Mouse (Mus musculus): ENCODE data around the gene R3hdm4. TPM values are rescaled to one million over a fixed set of nuclear protein-coding genes. Genes with fewer than 3 reads are reported as not detected.
A peak's percentile ranks its signal among the peaks of the same experiment; 100 is the strongest.

The R3hdm4 gene
- polyA plus RNA-seq, 1 experiment from 2014 or later = 175 TPM

GRCm38 (mm10) chr10:79877757-79878156, 43.3 kb downstream of the R3hdm4 start:
- DNase-seq (ENCODE audit: low spot score) = no peak
- no peak overlapping the region for H3K27ac ChIP-seq (ENCODE audit: low read depth, low read length)
- 56% methylated on average over 12 of the region's 12 CpGs for WGBS
- H3K9me3 ChIP-seq (replicated peaks; ENCODE audit: control insufficient read depth, low read length) = no peaks in the 10 kb centered on the region
- no peaks in the 10 kb centered on the region for H3K36me3 ChIP-seq (ENCODE audit: control insufficient read depth, insufficient read depth, low read length)
- H3K4me3 ChIP-seq (ENCODE audit: low read depth, low read length) = no peak overlapping the region
- ATAC-seq = no peak
- no peak overlapping the region for H3K4me2 ChIP-seq (ENCODE audit: low read length)
- H3K27me3 ChIP-seq (replicated peaks; ENCODE audit: control insufficient read depth, insufficient read depth, low read length) = 0 out of 2 replicates have a peak, but pooled peaks cover 9% of the 10 kb centered on the region
- H3K4me1 ChIP-seq (ENCODE audit: control insufficient read depth, insufficient read depth, low read length) = peaks cover 11% of the 10 kb centered on the region
- no peak overlapping the region for H3K9ac ChIP-seq (ENCODE audit: low read length)

GRCm38 (mm10) chr10:79877174-79877573, 43.8 kb downstream of the R3hdm4 start:
- DNase-seq (ENCODE audit: low spot score) (no peak), ATAC-seq (no peak)
- H3K36me3 ChIP-seq (ENCODE audit: control insufficient read depth, insufficient read depth, low read length) = no peaks in the 10 kb centered on the region
- H3K4me2 ChIP-seq (ENCODE audit: low read length) = no peak overlapping the region
- peaks cover 10% of the 10 kb centered on the region for H3K4me1 ChIP-seq (ENCODE audit: control insufficient read depth, insufficient read depth, low read length)
- H3K9ac ChIP-seq (ENCODE audit: low read length) = no peak overlapping the region
- WGBS = 56% methylated on average over 1 of the region's 1 CpGs
- 0 out of 2 replicates have a peak, but pooled peaks cover 3% of the 10 kb centered on the region for H3K27me3 ChIP-seq (replicated peaks; ENCODE audit: control insufficient read depth, insufficient read depth, low read length)
- no peak overlapping the region for H3K27ac ChIP-seq (ENCODE audit: low read depth, low read length)
- no peak overlapping the region for H3K4me3 ChIP-seq (ENCODE audit: low read depth, low read length)
- no peaks in the 10 kb centered on the region for H3K9me3 ChIP-seq (replicated peaks; ENCODE audit: control insufficient read depth, low read length)

- peak within 1 kb of the TSS; percentile 85 for H3K4me3 ChIP-seq (ENCODE audit: low read depth, low read length)
- ATAC-seq = peak; percentile 93
- no peaks in the 10 kb centered on the region for H3K9me3 ChIP-seq (replicated peaks; ENCODE audit: control insufficient read depth, low read length)
- no peaks in the 10 kb centered on the region for H3K27me3 ChIP-seq (replicated peaks; ENCODE audit: control insufficient read depth, insufficient read depth, low read length)
- peak within 1 kb of the TSS; percentile 74 for H3K4me2 ChIP-seq (ENCODE audit: low read length)
- H3K27ac ChIP-seq (ENCODE audit: low read depth, low read length) = peak within 1 kb of the TSS; percentile 97
- DNase-seq (ENCODE audit: low spot score) = peak; percentile 89
- H3K4me1 ChIP-seq (ENCODE audit: control insufficient read depth, insufficient read depth, low read length) = peaks cover 14% of the 10 kb centered on the region
- WGBS = 0% methylated on average over 51 of the region's 57 CpGs
- H3K36me3 ChIP-seq (ENCODE audit: control insufficient read depth, insufficient read depth, low read length) = peaks cover 24% of the 10 kb centered on the region
- H3K9ac ChIP-seq (ENCODE audit: low read length) = peak within 1 kb of the TSS; percentile 98
Observed at GRCm38 (mm10) chr10:79874290-79874862, 46.6 kb downstream of the R3hdm4 start, which contains the start of the genes Prtn3 and Plppr3. Prtn3 (plus strand) TSS chr10:79874476. Plppr3 (minus strand) TSS chr10:79874634.

DNA sequence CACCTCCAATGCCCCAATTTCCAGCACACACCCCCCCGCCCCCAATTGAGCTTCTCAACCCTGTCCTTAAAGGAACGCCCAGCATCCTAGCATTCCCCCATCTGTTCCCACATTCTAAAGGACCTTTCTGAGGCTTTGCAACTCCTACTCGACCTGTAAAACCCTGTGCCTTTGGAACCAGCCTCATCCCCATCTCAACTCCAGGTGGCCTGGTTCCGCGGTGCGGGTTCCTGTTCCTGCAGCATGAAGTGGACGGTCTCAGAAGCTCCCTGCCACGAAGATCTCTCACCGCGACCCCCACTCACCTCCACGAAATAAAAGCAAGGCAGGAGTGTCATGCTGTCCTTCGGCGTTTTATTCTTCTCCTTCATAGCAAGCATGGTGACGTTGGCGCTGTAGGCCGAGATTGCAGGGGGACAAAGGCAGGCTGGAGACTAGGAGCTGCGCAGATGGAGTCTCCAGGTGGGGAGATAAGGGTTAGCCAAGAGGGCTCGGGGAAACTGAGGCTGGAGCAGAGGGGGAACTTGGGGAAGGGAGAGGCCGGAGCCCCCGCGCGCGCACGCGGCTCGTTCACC, 47.2 kb downstream of the R3hdm4 start:
- ATAC-seq = peak; percentile 54
- WGBS = under 1% methylated on average over 26 of the region's 26 CpGs
- DNase-seq (ENCODE audit: low spot score) = peak; percentile 46
- H3K27me3 ChIP-seq (replicated peaks; ENCODE audit: control insufficient read depth, insufficient read depth, low read length) = no peaks in the 10 kb centered on the region
- peak overlapping the region; percentile 98 for H3K9ac ChIP-seq (ENCODE audit: low read length)
- no peaks in the 10 kb centered on the region for H3K9me3 ChIP-seq (replicated peaks; ENCODE audit: control insufficient read depth, low read length)
- peaks cover 29% of the 10 kb centered on the region for H3K36me3 ChIP-seq (ENCODE audit: control insufficient read depth, insufficient read depth, low read length)
- peaks cover 17% of the 10 kb centered on the region for H3K4me1 ChIP-seq (ENCODE audit: control insufficient read depth, insufficient read depth, low read length)
- H3K4me2 ChIP-seq (ENCODE audit: low read length) = peak overlapping the region; percentile 74
- H3K4me3 ChIP-seq (ENCODE audit: low read depth, low read length) = peak overlapping the region; percentile 85
- peak overlapping the region; percentile 97 for H3K27ac ChIP-seq (ENCODE audit: low read depth, low read length)

DNA sequence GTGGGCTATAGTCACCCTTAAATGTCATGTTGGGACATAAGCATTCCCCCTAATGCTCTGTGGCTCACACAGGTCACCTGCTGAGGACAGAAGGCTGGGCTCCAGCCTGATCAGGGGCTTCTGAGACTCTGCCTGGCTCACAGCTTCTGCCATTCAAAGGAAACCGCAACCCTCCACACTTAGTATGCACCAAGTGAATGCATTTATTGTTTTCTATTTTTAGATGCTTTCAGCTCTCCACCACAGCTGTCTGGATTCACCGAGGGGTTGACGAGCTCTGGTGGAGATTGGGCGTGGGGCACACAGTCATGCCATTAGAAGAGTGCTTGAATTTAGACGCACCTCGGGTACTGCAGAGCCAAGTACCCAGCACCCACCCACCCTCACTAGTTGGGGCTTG, 47.7 kb downstream of the R3hdm4 start:
- Histone ChIP-seq H3K4me3 (ENCODE audit: low read depth, low read length) (peak overlapping the region; percentile 85), H3K36me3 (ENCODE audit: control insufficient read depth, insufficient read depth, low read length) (peaks cover 31% of the 10 kb centered on the region), H3K27ac (ENCODE audit: low read depth, low read length) (peak overlapping the region; percentile 97), H3K4me1 (ENCODE audit: control insufficient read depth, insufficient read depth, low read length) (peaks cover 17% of the 10 kb centered on the region), H3K27me3 (replicated peaks; ENCODE audit: control insufficient read depth, insufficient read depth, low read length) (no peaks in the 10 kb centered on the region), H3K9ac (ENCODE audit: low read length) (peak overlapping the region; percentile 98), H3K4me2 (ENCODE audit: low read length) (peak overlapping the region; percentile 74), H3K9me3 (replicated peaks; ENCODE audit: control insufficient read depth, low read length) (no peaks in the 10 kb centered on the region)
- DNase-seq (ENCODE audit: low spot score) (peak; percentile 61), ATAC-seq (peak; percentile 10; the same call in 1 of the 2 replicates)
- 2% methylated on average over 6 of the region's 6 CpGs for WGBS

GRCm38 (mm10) chr10:79872862-79873261, 48.1 kb downstream of the R3hdm4 start:
- Histone ChIP-seq H3K9ac (ENCODE audit: low read length) (peak overlapping the region; percentile 98), H3K9me3 (replicated peaks; ENCODE audit: control insufficient read depth, low read length) (no peaks in the 10 kb centered on the region), H3K27me3 (replicated peaks; ENCODE audit: control insufficient read depth, insufficient read depth, low read length) (no peaks in the 10 kb centered on the region), H3K4me3 (ENCODE audit: low read depth, low read length) (peak overlapping the region; percentile 85), H3K36me3 (ENCODE audit: control insufficient read depth, insufficient read depth, low read length) (peaks cover 31% of the 10 kb centered on the region), H3K4me2 (ENCODE audit: low read length) (peak overlapping the region; percentile 74), H3K4me1 (ENCODE audit: control insufficient read depth, insufficient read depth, low read length) (peaks cover 17% of the 10 kb centered on the region), H3K27ac (ENCODE audit: low read depth, low read length) (peak overlapping the region; percentile 97; the same call in 1 of the 2 replicates)
- DNase-seq (ENCODE audit: low spot score) (no peak), ATAC-seq (no peak)
- 48% methylated on average over 3 of the region's 3 CpGs for WGBS

DNA sequence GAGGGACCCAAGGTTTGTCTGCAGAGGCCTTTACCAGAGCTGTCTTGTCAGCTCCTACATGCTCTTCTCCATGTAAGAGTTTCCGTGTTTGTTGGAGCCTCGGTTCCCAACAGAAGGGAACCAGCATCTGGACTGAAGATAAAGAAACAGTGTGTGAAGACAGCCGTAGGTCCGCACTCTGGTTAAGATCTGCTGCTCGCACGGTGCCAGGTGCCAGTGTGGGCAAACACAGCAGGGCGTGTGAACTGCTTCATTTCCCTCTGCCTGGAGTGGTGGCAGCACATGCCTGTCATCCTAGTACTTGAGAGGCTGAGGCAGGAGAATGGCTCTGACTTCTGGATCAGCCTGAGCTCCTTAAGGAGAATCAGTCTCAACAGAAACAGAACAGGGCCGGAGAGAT, 49.2 kb downstream of the R3hdm4 start:
- ATAC-seq (no peak), DNase-seq (ENCODE audit: low spot score) (no peak)
- WGBS = 70% methylated on average over 8 of the region's 8 CpGs
- H3K9ac ChIP-seq (ENCODE audit: low read length) = 0 out of 2 replicates have a peak overlapping the region, but pooled peaks have one; percentile 17
- H3K4me3 ChIP-seq (ENCODE audit: low read depth, low read length) = peak overlapping the region; percentile 5; the same call in 1 of the 2 replicates
- H3K4me2 ChIP-seq (ENCODE audit: low read length) = peak overlapping the region; percentile 74
- H3K36me3 ChIP-seq (ENCODE audit: control insufficient read depth, insufficient read depth, low read length) = peaks cover 40% of the 10 kb centered on the region
- H3K27me3 ChIP-seq (replicated peaks; ENCODE audit: control insufficient read depth, insufficient read depth, low read length) = no peaks in the 10 kb centered on the region
- H3K4me1 ChIP-seq (ENCODE audit: control insufficient read depth, insufficient read depth, low read length) = peaks cover 17% of the 10 kb centered on the region
- H3K9me3 ChIP-seq (replicated peaks; ENCODE audit: control insufficient read depth, low read length) = no peaks in the 10 kb centered on the region
- H3K27ac ChIP-seq (ENCODE audit: low read depth, low read length) = no peak overlapping the region

DNA sequence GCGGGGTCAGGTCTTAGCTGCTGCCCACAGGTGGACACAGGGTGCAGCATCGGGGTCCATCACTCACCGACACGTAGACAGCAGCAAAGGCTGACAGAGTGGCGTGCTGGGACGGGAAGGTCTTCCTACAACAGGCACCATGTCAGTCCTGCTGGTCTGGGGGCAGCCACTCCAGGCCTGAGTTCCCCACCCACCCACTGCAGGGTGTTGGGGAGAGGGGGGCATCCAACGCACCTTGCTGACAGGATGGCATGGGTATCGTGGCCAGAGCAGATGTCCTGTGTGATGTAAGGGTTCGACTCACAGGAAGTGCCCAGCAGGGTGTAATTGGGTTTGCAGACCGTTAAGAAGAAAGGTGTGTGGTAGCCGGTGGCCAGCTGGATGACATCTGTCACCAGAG, 54.4 kb downstream of the R3hdm4 start:
- Histone ChIP-seq H3K27ac (ENCODE audit: low read depth, low read length) (0 out of 2 replicates have a peak overlapping the region, but pooled peaks have one; percentile 4), H3K9ac (ENCODE audit: low read length) (no peak overlapping the region)

GRCm38 (mm10) chr10:79865801-79866295, 55.2 kb downstream of the R3hdm4 start:
- peaks cover 4% of the 10 kb centered on the region; the same call in 1 of the 2 replicates for H3K4me1 ChIP-seq (ENCODE audit: control insufficient read depth, insufficient read depth, low read length)

More for the DNA sequence above, 54.4 kb downstream of the R3hdm4 start:
- H3K4me2 ChIP-seq (ENCODE audit: low read length) = no peak overlapping the region
- ATAC-seq (no peak), DNase-seq (ENCODE audit: low spot score) (no peak)
- 83% methylated on average over 11 of the region's 11 CpGs for WGBS
- H3K9me3 ChIP-seq (replicated peaks; ENCODE audit: control insufficient read depth, low read length) = no peaks in the 10 kb centered on the region
- no peaks in the 10 kb centered on the region for H3K27me3 ChIP-seq (replicated peaks; ENCODE audit: control insufficient read depth, insufficient read depth, low read length)
- H3K36me3 ChIP-seq (ENCODE audit: control insufficient read depth, insufficient read depth, low read length) = peaks cover 84% of the 10 kb centered on the region
- H3K4me3 ChIP-seq (ENCODE audit: low read depth, low read length) = no peak overlapping the region
- H3K4me1 ChIP-seq (ENCODE audit: control insufficient read depth, insufficient read depth, low read length) = peaks cover 4% of the 10 kb centered on the region

More at GRCm38 (mm10) chr10:79865801-79866295, 55.2 kb downstream of the R3hdm4 start:
- Histone ChIP-seq H3K9ac (ENCODE audit: low read length) (no peak overlapping the region), H3K27me3 (replicated peaks; ENCODE audit: control insufficient read depth, insufficient read depth, low read length) (no peaks in the 10 kb centered on the region), H3K27ac (ENCODE audit: low read depth, low read length) (peak overlapping the region; percentile 39; the same call in 1 of the 2 replicates), H3K4me2 (ENCODE audit: low read length) (no peak overlapping the region), H3K9me3 (replicated peaks; ENCODE audit: control insufficient read depth, low read length) (no peaks in the 10 kb centered on the region), H3K36me3 (ENCODE audit: control insufficient read depth, insufficient read depth, low read length) (peaks cover 84% of the 10 kb centered on the region), H3K4me3 (ENCODE audit: low read depth, low read length) (no peak overlapping the region)
- no peak for ATAC-seq
- DNase-seq (ENCODE audit: low spot score) = no peak
- 76% methylated on average over 19 of the region's 19 CpGs for WGBS

Measured in forebrain, embryonic 14.5 days (tissue).